Mouse (Mus musculus) spleen, adult 2 months (tissue): ENCODE results near the gene Gzmm.

Experiments used
- CTCF ChIP-seq: fragments of 200-500 bp; IDR thresholded peaks from 2 replicates; pipeline ENCODE4 v1.5.1; 2011; ENCODE audit warnings: mild to moderate bottlenecking, inconsistent platforms; ENCODE audit not compliant: insufficient read depth, insufficient read length, insufficient replicate concordance; ENCODE audit errors: extremely low read depth
- POLR2A ChIP-seq: fragments of 200-500 bp; IDR thresholded peaks from 2 replicates; pipeline ENCODE4 v1.6.1; 2011; ENCODE audit warnings: low read depth, low read length, inconsistent platforms

- TF ChIP-seq POLR2A: no peak
- no peak for TF ChIP-seq CTCF
Observed at GRCm38 (mm10) chr10:79739234-79739633, 50.4 kb downstream of the Gzmm start.
